Mouse (Mus musculus): ENCODE measurements around the gene Nub1. TPM values are rescaled to one million over a fixed set of nuclear protein-coding genes. Genes with fewer than 3 reads are reported as not detected.

Gene Nub1
- polyA plus RNA-seq, 1 experiment from 2014 or later, result 49.8 TPM

DNA sequence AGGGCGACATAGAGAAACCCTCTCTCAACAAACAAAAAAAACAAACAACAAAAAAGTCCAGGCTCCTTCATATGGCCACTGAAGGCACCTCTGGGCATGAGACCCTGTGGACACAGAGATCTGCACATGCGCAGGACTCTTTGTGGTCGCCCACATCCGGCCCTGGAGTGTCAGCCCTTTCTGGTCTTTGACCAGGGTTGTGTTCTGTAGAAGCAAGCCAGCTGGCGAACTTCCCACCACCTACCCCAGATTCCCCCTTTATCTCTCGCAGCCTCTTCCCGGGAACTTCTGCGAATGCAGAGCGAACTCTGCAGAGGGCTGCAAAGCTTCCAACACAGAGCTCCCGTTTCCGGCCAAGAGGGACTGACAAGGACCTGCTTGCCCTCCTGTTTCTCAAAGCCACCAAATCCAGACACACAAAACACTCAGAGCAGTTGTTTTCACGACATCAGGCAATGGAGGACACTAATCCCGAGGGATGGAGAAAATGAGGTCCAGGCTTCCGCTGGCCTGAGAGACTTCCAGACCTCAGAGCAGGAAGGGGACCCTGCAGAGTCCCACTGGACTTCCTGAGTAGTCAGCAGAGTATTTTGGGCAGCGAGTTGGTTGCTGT, 53.9 kb downstream of the Nub1 start:
- ATAC-seq, result no peak

DNA sequence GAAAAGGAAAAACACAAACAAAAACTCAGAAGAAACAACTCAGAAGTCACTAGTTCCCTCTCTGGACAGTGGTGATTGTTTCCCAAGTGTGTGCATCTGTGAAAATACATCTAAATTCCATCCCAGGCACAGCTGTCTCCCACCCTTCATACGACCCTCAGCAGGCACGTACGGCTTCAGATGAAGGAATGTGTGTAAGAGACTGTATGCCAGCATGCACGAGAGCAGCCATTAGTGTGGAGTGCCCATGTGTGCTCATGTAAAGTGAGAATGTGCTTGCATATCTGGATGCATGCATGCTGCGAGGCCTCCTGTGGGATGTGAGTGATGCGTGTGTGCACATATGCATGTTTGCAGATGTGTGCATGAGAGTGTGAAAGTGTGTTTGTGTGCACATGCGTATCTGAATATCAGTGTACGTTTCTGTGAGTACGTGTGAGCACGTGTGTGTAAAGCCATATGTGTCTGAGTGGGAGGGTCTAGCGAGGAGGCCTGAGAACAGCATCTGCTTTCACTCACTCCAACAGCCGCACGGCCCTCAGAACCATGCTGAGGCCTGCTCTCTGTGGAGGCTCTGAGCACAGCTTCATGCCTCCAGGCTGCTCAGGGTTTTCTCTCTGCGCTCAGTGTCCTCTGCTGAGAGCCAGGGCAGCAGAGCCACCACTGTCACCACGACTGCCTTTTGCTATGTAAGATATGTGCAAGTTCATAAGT, 56.0 kb downstream of the Nub1 start:
- 81% methylated on average over 15 of the region's 15 CpGs for WGBS

More for the DNA sequence above, 53.9 kb downstream of the Nub1 start:
- WGBS, result 60% methylated on average over 15 of the region's 15 CpGs
- Histone ChIP-seq H3K4me2 (ENCODE audit: low read length) (no peak overlapping the region), H3K4me1 (ENCODE audit: control insufficient read depth, insufficient read depth, low read length) (no peaks in the 10 kb centered on the region), H3K27me3 (ENCODE audit: control insufficient read depth, insufficient read depth, low read depth, low read length) (no peaks in the 10 kb centered on the region), H3K36me3 (ENCODE audit: control insufficient read depth, insufficient read depth, low read length) (no peaks in the 10 kb centered on the region), H3K4me3 (ENCODE audit: low read depth, low read length) (no peak overlapping the region), H3K27ac (ENCODE audit: low read length) (0 out of 2 replicates have a peak overlapping the region, but pooled peaks have one; percentile 26), H3K9ac (ENCODE audit: low read depth, low read length) (no peak overlapping the region), H3K9me3 (replicated peaks; ENCODE audit: control insufficient read depth, low read length, poor library complexity, severe bottlenecking) (no peaks in the 10 kb centered on the region)

DNA sequence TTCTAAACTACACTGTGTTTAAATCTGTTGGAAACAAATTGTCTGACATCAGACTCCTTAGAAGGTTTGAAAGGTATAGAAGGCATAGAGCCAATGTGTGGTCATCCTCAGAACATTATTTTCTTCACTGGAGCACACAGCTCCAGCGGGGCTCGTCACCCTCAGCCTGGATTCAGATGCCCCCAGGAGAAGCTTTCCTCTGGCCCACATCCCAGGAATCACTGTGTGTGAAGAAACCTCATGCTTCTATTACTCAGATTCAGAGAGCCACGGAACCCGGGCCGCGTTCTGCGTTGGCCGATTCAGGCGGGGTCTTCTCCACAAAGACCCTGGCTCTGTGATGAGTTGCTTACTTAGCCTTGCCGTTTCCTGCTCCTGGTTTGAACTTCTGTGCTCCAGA, 58.6 kb downstream of the Nub1 start:
- Histone ChIP-seq H3K4me1 (ENCODE audit: control insufficient read depth, insufficient read depth, low read length) (no peaks in the 10 kb centered on the region), H3K36me3 (ENCODE audit: control insufficient read depth, insufficient read depth, low read length) (no peaks in the 10 kb centered on the region), H3K27me3 (ENCODE audit: control insufficient read depth, insufficient read depth, low read depth, low read length) (no peaks in the 10 kb centered on the region), H3K9me3 (replicated peaks; ENCODE audit: control insufficient read depth, low read length, poor library complexity, severe bottlenecking) (no peaks in the 10 kb centered on the region), H3K27ac (ENCODE audit: low read length) (no peak overlapping the region), H3K9ac (ENCODE audit: low read depth, low read length) (no peak overlapping the region), H3K4me3 (ENCODE audit: low read depth, low read length) (no peak overlapping the region), H3K4me2 (ENCODE audit: low read length) (no peak overlapping the region)
- 93% methylated on average over 10 of the region's 10 CpGs for WGBS
- ATAC-seq, result no peak

More for the DNA sequence above, 56.0 kb downstream of the Nub1 start:
- no peak overlapping the region for H3K27ac ChIP-seq (ENCODE audit: low read length)
- no peak for ATAC-seq
- no peaks in the 10 kb centered on the region for H3K27me3 ChIP-seq (ENCODE audit: control insufficient read depth, insufficient read depth, low read depth, low read length)
- H3K4me2 ChIP-seq (ENCODE audit: low read length), result no peak overlapping the region
- H3K9ac ChIP-seq (ENCODE audit: low read depth, low read length), result no peak overlapping the region
- no peaks in the 10 kb centered on the region for H3K9me3 ChIP-seq (replicated peaks; ENCODE audit: control insufficient read depth, low read length, poor library complexity, severe bottlenecking)
- H3K4me3 ChIP-seq (ENCODE audit: low read depth, low read length), result no peak overlapping the region
- no peaks in the 10 kb centered on the region for H3K36me3 ChIP-seq (ENCODE audit: control insufficient read depth, insufficient read depth, low read length)
- no peaks in the 10 kb centered on the region for H3K4me1 ChIP-seq (ENCODE audit: control insufficient read depth, insufficient read depth, low read length)

DNA sequence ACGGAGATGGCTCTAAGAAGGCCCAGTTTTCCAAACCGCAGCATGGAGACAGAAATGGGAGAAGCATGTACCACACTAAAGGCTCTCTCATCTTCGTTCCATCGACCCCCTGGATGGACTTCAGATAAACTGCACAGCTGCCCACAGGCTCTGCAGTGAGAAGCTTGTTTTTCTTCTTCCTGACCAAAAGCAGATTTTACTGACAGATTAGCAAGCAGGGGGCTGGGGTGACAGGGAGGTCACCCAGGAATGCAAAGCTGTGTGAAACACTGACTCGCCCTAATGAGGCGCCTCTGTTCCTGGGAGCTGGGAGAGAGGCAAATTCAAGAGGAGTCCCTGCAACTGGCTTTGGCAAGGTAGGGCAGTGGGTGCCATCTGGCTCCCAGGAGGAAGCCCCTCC, 62.2 kb downstream of the Nub1 start:
- Histone ChIP-seq H3K9ac (ENCODE audit: low read depth, low read length) (peak overlapping the region; percentile 26; the same call in 1 of the 2 replicates), H3K36me3 (ENCODE audit: control insufficient read depth, insufficient read depth, low read length) (no peaks in the 10 kb centered on the region), H3K4me2 (ENCODE audit: low read length) (no peak overlapping the region), H3K9me3 (replicated peaks; ENCODE audit: control insufficient read depth, low read length, poor library complexity, severe bottlenecking) (no peaks in the 10 kb centered on the region), H3K27me3 (ENCODE audit: control insufficient read depth, insufficient read depth, low read depth, low read length) (no peaks in the 10 kb centered on the region), H3K4me1 (ENCODE audit: control insufficient read depth, insufficient read depth, low read length) (peaks cover 12% of the 10 kb centered on the region), H3K4me3 (ENCODE audit: low read depth, low read length) (no peak overlapping the region), H3K27ac (ENCODE audit: low read length) (no peak overlapping the region)
- no peak for ATAC-seq
- 7% methylated on average over 6 of the region's 6 CpGs for WGBS

DNA sequence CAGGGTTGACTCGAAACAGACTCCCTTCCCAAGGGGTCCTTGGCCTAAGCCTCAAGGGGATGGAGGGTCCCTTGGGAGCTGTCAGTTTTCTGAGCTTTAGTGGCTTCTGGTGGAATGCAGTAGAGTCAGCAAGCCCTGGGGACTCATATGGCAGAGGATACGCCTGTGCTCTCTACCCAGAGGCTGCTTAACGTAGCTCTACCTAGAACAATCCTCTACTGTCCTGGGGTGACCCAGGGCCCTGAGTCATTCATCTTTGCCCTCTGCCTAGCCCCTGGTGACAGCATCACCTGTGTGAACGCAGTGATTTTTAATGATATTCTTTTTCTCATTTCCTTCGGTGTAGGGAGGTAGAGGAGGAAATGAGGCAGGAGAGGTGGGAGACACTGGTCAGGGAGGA, 64.4 kb downstream of the Nub1 start:
- no peaks in the 10 kb centered on the region for H3K36me3 ChIP-seq (ENCODE audit: control insufficient read depth, insufficient read depth, low read length)
- peaks cover 12% of the 10 kb centered on the region for H3K4me1 ChIP-seq (ENCODE audit: control insufficient read depth, insufficient read depth, low read length)
- H3K27me3 ChIP-seq (ENCODE audit: control insufficient read depth, insufficient read depth, low read depth, low read length), result no peaks in the 10 kb centered on the region
- peak overlapping the region; percentile 74 for H3K27ac ChIP-seq (ENCODE audit: low read length)
- H3K4me3 ChIP-seq (ENCODE audit: low read depth, low read length), result peak overlapping the region; percentile 48
- no peaks in the 10 kb centered on the region for H3K9me3 ChIP-seq (replicated peaks; ENCODE audit: control insufficient read depth, low read length, poor library complexity, severe bottlenecking)
- H3K4me2 ChIP-seq (ENCODE audit: low read length), result peak overlapping the region; percentile 74
- peak overlapping the region; percentile 52; the same call in 1 of the 2 replicates for H3K9ac ChIP-seq (ENCODE audit: low read depth, low read length)
- 60% methylated on average over 5 of the region's 5 CpGs for WGBS
- peak; percentile 26 for ATAC-seq

DNA sequence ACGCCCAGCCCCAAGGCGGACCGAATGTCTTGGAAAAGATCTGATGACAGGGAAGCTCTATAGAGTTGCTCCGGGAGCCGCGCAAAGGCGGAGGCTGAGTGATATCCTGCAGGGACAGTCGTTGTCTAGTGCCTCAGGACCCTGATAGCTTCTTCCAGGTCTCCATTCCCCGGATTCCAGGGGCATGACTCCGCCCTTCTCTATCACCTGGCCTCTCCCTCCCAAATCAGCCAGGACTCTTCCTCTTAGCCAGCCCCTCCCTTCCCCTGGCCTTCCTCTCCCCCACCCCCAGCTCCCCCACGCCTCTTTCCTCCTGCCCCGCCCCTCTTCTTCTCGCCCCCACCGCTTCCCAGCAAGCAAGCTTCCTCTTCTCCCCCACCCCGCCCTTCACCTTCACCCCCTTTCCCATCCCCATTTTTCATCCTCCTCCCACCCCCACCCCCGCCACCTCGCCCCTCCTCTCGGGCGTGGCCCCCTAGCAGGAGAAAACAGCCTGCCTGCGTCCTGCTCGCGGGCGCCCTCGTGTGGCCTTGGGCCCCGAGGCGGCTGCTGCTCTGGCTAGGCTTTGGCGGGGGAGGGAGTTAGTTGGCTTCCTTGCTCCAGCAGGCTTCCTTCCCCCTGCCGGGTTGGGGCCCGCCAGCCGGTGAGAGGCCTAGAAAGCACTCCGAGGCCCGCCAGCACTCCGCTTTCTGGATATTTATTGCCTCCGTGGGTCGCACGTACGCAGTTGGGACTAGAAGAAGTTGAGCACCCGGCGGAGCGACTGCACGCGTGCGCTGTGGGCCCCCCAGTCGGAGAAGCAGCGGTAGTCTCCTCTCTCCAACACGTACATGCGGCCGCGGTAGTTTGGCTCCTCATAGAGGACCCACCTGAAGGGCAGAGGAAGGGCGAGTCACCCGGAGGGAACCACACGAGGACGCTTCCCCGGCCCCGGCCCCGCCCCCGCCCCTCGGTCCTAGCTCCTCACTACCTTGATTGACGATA, 65.3 kb downstream of the Nub1 start:
- H3K36me3 ChIP-seq (ENCODE audit: control insufficient read depth, insufficient read depth, low read length), result no peaks in the 10 kb centered on the region
- peaks cover 12% of the 10 kb centered on the region for H3K4me1 ChIP-seq (ENCODE audit: control insufficient read depth, insufficient read depth, low read length)
- H3K27me3 ChIP-seq (ENCODE audit: control insufficient read depth, insufficient read depth, low read depth, low read length), result no peaks in the 10 kb centered on the region
- peak overlapping the region; percentile 72 for H3K9ac ChIP-seq (ENCODE audit: low read depth, low read length)
- H3K4me3 ChIP-seq (ENCODE audit: low read depth, low read length), result peak overlapping the region; percentile 48
- no peaks in the 10 kb centered on the region for H3K9me3 ChIP-seq (replicated peaks; ENCODE audit: control insufficient read depth, low read length, poor library complexity, severe bottlenecking)
- H3K4me2 ChIP-seq (ENCODE audit: low read length), result peak overlapping the region; percentile 74
- ATAC-seq, result peak; percentile 82
- WGBS, result 1% methylated on average over 56 of the region's 59 CpGs
- peak overlapping the region; percentile 74 for H3K27ac ChIP-seq (ENCODE audit: low read length)

DNA sequence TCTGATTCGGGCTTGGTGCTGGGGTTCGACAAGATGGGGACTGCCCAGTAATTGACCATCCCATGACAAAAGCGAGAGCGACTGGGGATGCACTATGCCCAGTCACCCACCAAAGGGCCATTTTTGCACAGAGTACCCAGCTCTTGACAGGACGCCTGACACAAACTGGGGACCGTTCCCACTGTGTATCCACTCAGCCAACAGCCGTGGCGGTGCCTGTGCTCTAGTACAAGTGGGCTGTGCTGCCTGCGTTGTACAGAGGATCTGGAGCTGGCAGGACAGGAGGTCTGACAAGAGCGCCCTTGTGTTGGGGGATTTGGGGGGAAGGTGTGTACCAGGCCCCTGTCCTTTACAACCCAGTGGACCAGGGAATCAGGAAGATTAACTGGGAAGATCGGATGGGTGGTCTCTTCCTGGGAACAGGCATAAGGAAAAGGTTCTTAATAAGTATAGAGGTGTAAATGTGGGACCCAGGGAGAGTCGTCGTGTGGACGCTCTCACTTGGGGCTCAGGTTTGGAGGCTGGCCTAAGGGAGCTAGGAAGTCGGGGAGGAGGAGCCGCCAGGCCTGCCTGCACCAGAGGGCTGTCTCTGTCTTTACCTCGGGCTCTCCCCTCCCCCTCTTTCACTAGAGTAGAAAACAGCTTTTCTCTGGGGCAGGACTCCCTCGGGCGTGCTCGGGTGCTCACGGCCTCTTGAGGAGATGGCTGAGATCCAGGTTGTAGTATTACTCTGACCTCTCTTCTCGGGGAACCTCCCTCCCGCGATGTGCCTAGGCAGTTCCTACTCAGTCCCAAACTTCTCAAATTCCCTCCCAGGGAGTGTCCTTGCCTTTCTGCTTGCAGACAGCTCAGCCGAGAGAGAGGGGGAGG, 66.2 kb downstream of the Nub1 start:
- WGBS, result 1% methylated on average over 25 of the region's 25 CpGs
- Histone ChIP-seq H3K27ac (ENCODE audit: low read length) (peak overlapping the region; percentile 74), H3K27me3 (ENCODE audit: control insufficient read depth, insufficient read depth, low read depth, low read length) (no peaks in the 10 kb centered on the region)

DNA sequence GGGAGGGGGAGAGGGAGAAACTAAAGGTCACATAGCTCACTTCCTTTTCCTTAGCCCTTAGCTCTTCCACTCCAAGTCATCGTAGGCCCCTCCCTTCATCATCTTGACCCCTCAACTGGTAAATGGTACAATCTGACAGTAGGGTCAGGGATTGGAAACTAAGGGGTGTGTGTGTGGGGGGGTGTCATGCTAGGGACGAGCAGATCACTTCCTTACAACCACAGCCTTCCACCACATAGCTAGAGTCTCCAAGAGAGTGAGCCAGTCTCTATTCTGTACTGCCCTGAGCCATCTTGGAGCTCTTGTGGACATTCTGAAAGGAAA, 66.8 kb downstream of the Nub1 start:
- Histone ChIP-seq H3K9ac (ENCODE audit: low read depth, low read length) (peak overlapping the region; percentile 72; the same call in 1 of the 2 replicates), H3K9me3 (replicated peaks; ENCODE audit: control insufficient read depth, low read length, poor library complexity, severe bottlenecking) (no peaks in the 10 kb centered on the region), H3K27me3 (ENCODE audit: control insufficient read depth, insufficient read depth, low read depth, low read length) (no peaks in the 10 kb centered on the region), H3K4me2 (ENCODE audit: low read length) (peak overlapping the region; percentile 74), H3K36me3 (ENCODE audit: control insufficient read depth, insufficient read depth, low read length) (no peaks in the 10 kb centered on the region), H3K27ac (ENCODE audit: low read length) (no peak overlapping the region), H3K4me3 (ENCODE audit: low read depth, low read length) (no peak overlapping the region), H3K4me1 (ENCODE audit: control insufficient read depth, insufficient read depth, low read length) (peaks cover 12% of the 10 kb centered on the region)
- ATAC-seq, result no peak
- 3% methylated on average over 2 of the region's 2 CpGs for WGBS

More for the DNA sequence above, 66.2 kb downstream of the Nub1 start:
- Histone ChIP-seq H3K4me2 (ENCODE audit: low read length) (peak overlapping the region; percentile 74), H3K4me1 (ENCODE audit: control insufficient read depth, insufficient read depth, low read length) (peaks cover 12% of the 10 kb centered on the region), H3K9ac (ENCODE audit: low read depth, low read length) (peak overlapping the region; percentile 72), H3K36me3 (ENCODE audit: control insufficient read depth, insufficient read depth, low read length) (no peaks in the 10 kb centered on the region), H3K4me3 (ENCODE audit: low read depth, low read length) (peak overlapping the region; percentile 48), H3K9me3 (replicated peaks; ENCODE audit: control insufficient read depth, low read length, poor library complexity, severe bottlenecking) (no peaks in the 10 kb centered on the region)
- peak; percentile 74 for ATAC-seq

Measured in midbrain, embryonic 16.5 days (tissue).